Mouse (Mus musculus): ENCODE data around the gene Crb3. TPM values are rescaled to one million over a fixed set of nuclear protein-coding genes. Genes with fewer than 3 reads are reported as not detected.
A peak's percentile ranks its signal among the peaks of the same experiment; 100 is the strongest.

The Crb3 gene
- total and polyA plus RNA-seq, 3 experiments, result 0.25 TPM; not detected in 2

DNA sequence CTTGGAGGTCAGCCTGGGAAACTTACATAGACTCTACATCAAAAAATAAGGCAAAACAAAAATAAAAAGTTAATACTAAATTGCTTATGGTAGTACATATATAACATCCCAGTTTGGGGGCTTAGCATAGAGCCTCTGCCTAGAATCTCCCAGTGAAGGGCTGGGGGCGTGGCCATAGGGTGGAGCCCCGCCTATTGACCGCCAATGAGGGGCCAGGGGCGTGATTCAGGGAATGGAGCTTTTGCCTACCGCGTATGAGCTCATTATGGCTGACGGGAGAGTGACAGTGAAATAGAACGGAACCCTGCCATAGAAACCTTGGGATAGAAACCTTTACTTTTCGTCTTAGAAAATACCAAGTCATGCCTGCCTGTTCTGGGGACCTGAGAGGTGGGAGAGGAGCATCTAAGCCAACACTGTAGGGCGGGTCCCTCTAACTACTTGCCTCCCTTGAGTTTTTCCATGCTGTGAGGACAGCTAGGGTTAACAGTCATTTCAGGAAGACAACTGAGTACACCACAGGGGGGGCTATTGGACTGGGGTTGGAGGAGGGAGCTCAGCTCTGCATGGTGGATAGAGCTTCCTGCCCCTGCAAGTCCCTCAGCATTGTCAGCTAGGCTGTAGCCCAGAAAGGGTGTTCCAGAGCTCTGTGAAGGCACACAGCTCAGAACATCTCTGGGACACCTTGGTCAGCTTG lies 40.9 kb downstream of the Crb3 start (continued):
- TF ChIP-seq MAZ (IDR thresholded peaks at IDR 0.05; ENCODE audit: low read depth, low read length) (peak; percentile 64; the same call in 1 of the 2 replicates), JUND (conservative IDR thresholded peaks at IDR 0.05; ENCODE audit: low read depth, low read length) (peak; percentile 89), NELFE (IDR thresholded peaks at IDR 0.05; ENCODE audit: low read depth, low read length) (no peak), HCFC1 (IDR thresholded peaks at IDR 0.05; ENCODE audit: low read depth, low read length) (no peak), ZKSCAN1 (IDR thresholded peaks at IDR 0.05; ENCODE audit: borderline replicate concordance, low read depth, low read length) (no peak), TCF12 (IDR thresholded peaks at IDR 0.05; ENCODE audit: low read depth, low read length) (no peak), USF1 (IDR thresholded peaks at IDR 0.05; ENCODE audit: low read depth, low read length) (no peak)

DNA sequence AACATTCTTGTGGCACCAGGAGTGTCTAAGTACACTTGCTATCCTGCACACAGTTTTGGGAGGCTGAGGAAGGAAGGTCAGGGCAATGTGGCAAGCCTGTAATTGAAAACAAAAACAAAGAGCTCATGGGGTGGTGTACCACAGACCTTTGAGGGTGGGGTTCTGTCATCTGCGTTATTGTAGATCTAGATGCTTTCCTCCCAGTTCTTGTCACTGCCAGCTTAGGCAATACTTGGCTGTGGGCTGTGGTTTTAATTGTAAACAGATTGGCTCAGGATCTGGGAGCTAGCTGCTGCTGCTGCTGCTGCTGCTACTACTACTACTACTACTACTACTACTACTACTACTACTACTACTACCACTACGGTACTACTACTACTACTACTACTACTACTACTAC lies 43.4 kb downstream of the Crb3 start:
- dilution Hi-C loops (cut with MboI; ENCODE audit: extremely low pct_ligation_motif_present, extremely low pct_unique_long_range_greater_than_20kb, low sequenced_read_pairs), result no loop called here

DNA sequence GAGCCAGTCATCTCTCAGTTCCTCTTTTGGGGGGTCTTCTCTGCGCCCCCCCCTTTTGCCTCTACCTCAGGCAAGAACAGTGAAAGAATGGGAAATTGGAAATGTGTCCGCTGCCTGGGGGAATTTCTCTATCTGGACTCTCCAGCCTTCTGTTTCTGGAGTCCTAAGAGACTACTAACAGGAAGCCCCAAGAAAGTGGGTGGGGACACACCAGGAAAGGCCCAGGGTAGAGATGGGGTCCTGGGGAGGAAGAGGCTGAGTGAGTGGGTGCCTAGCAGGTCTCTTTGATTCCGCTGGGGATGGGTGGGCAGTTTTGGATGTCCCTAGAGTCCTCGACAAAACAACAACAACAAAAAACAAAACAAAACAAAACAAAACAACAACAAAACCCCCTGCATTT lies 45.6 kb downstream of the Crb3 start:
- H3K9ac ChIP-seq (ENCODE audit: insufficient read depth, low read depth), result peak overlapping the region; percentile 99
- DNase-seq (ENCODE audit: extremely low read depth), result no peak
- peak overlapping the region; percentile 94; the same call in 1 of the 2 replicates for H3K27ac ChIP-seq (ENCODE audit: insufficient read depth, low read depth)
- in situ Hi-C loops (cut with MboI; ENCODE audit: low pct_ligation_motif_present, low pct_unique_long_range_greater_than_20kb, low sequenced_read_pairs), result no loop called here
- peaks cover 28 to 41% of the 10 kb centered on the region in 2 experiments for H3K36me3 ChIP-seq (replicated peaks in 1 of 2; ENCODE audit: control insufficient read depth in 1 of 2, insufficient read depth in 1 of 2, low read length in 1 of 2)
- dilution Hi-C loops (cut with MboI; ENCODE audit: extremely low pct_ligation_motif_present, extremely low pct_unique_long_range_greater_than_20kb, low sequenced_read_pairs), result no loop called here
- H3K27me3 ChIP-seq (replicated peaks), result no peaks in the 10 kb centered on the region
- peak; percentile 22; the same call in 1 of the 2 replicates for TF ChIP-seq MEF2A (IDR thresholded peaks at IDR 0.05; ENCODE audit: borderline replicate concordance, low read depth, low read length)
- peak; percentile 22; the same call in 1 of the 2 replicates for TF ChIP-seq KAT2A (IDR thresholded peaks at IDR 0.05; ENCODE audit: insufficient replicate concordance, low read length)
- peak; percentile 24; the same call in 1 of the 2 replicates for TF ChIP-seq MAZ (IDR thresholded peaks at IDR 0.05; ENCODE audit: low read depth, low read length)
- TF ChIP-seq NELFE (IDR thresholded peaks at IDR 0.05; ENCODE audit: low read depth, low read length), result no peak
- no peak for TF ChIP-seq POLR2AphosphoS2 (IDR thresholded peaks at IDR 0.05; ENCODE audit: low read depth, low read length)
- no peak for TF ChIP-seq NRF1 (IDR thresholded peaks at IDR 0.05; ENCODE audit: low read depth, low read length)
- peak; percentile 89 for TF ChIP-seq IRF4 (IDR thresholded peaks at IDR 0.05; ENCODE audit: low read depth, low read length)
- TF ChIP-seq ETS1 (conservative IDR thresholded peaks at IDR 0.05; ENCODE audit: low read depth, low read length), result no peak
- TF ChIP-seq RAD21 (IDR thresholded peaks at IDR 0.05; ENCODE audit: low read depth, low read length), result no peak
- no peak for TF ChIP-seq CTCF (conservative IDR thresholded peaks at IDR 0.05 in 1 of 2, IDR thresholded peaks at IDR 0.05 in 1 of 2; ENCODE audit: low read depth in 2 of 2, low read length in 2 of 2)
- TF ChIP-seq ZKSCAN1 (IDR thresholded peaks at IDR 0.05; ENCODE audit: borderline replicate concordance, low read depth, low read length), result no peak
- TF ChIP-seq ELF1 (IDR thresholded peaks at IDR 0.05; ENCODE audit: low read depth, low read length), result peak; percentile 49; the same call in 1 of the 2 replicates
- peak; percentile 47; the same call in 1 of the 2 replicates for TF ChIP-seq EP300 (IDR thresholded peaks at IDR 0.05; ENCODE audit: low read length)
- H3K4me3 ChIP-seq (replicated peaks in 1 of 3; ENCODE audit: low read depth in 2 of 3, low read length in 2 of 3, poor library complexity in 1 of 3), result peak overlapping the region; percentile 61 to 89 (median 72)
- peaks cover 33% of the 10 kb centered on the region for H3K79me2 ChIP-seq (replicated peaks; ENCODE audit: control insufficient read depth, extremely low read depth, insufficient read depth, poor library complexity, severe bottlenecking)
- peaks cover 18 to 51% of the 10 kb centered on the region in 2 experiments for H3K4me1 ChIP-seq (ENCODE audit: control insufficient read depth in 1 of 2, insufficient read depth in 2 of 2)
- H3K4me2 ChIP-seq (ENCODE audit: insufficient read depth, low read depth, poor library complexity, severe bottlenecking), result peak overlapping the region; percentile 84
- no peaks in the 10 kb centered on the region for H3K9me3 ChIP-seq (replicated peaks; ENCODE audit: low read length)

More for the DNA sequence above, 43.4 kb downstream of the Crb3 start:
- Histone ChIP-seq H3K79me2 (replicated peaks; ENCODE audit: control insufficient read depth, extremely low read depth, insufficient read depth, poor library complexity, severe bottlenecking) (peaks cover 20% of the 10 kb centered on the region), H3K27me3 (replicated peaks) (no peaks in the 10 kb centered on the region), H3K9me3 (replicated peaks; ENCODE audit: low read length) (no peaks in the 10 kb centered on the region), H3K36me3 (replicated peaks in 1 of 2; ENCODE audit: control insufficient read depth in 1 of 2, insufficient read depth in 1 of 2, low read length in 1 of 2) (peaks cover 17 to 43% of the 10 kb centered on the region in 2 experiments), H3K4me3 (replicated peaks in 1 of 3; ENCODE audit: low read depth in 2 of 3, low read length in 2 of 3, poor library complexity in 1 of 3) (no peak overlapping the region), H3K9ac (ENCODE audit: insufficient read depth, low read depth) (no peak overlapping the region), H3K4me2 (ENCODE audit: insufficient read depth, low read depth, poor library complexity, severe bottlenecking) (no peak overlapping the region), H3K27ac (ENCODE audit: insufficient read depth, low read depth) (no peak overlapping the region), H3K4me1 (ENCODE audit: control insufficient read depth in 1 of 2, insufficient read depth in 2 of 2) (peaks cover 33 to 67% of the 10 kb centered on the region in 2 experiments)
- in situ Hi-C loops (cut with MboI; ENCODE audit: low pct_ligation_motif_present, low pct_unique_long_range_greater_than_20kb, low sequenced_read_pairs), result no loop called here
- TF ChIP-seq KAT2A (IDR thresholded peaks at IDR 0.05; ENCODE audit: insufficient replicate concordance, low read length) (no peak), ZNF384 (IDR thresholded peaks at IDR 0.05; ENCODE audit: low read depth, low read length) (no peak), JUND (conservative IDR thresholded peaks at IDR 0.05; ENCODE audit: low read depth, low read length) (no peak), MAFK (IDR thresholded peaks at IDR 0.05; ENCODE audit: insufficient replicate concordance, low read length) (no peak)
- DNase-seq (ENCODE audit: extremely low read depth), result no peak

Measured in CH12.LX (cell line).